Mouse (Mus musculus) thymus, adult 2 months (tissue): Measurements from ENCODE around the gene Pax1.

Experiments
- CTCF ChIP-seq: fragments of 200-500 bp; IDR thresholded peaks from 2 replicates; pipeline ENCODE4 v1.5.1; 2012; ENCODE audit warnings: mild to moderate bottlenecking, control low read depth, low read length, moderate library complexity, borderline replicate concordance; ENCODE audit not compliant: control insufficient read depth, poor library complexity, insufficient read depth; ENCODE audit errors: extremely low read depth
- POLR2A ChIP-seq: fragments of 200-500 bp; IDR thresholded peaks from 2 replicates; pipeline ENCODE4 v1.6.1; 2012; ENCODE audit warnings: mild to moderate bottlenecking, low read length, control low read depth, moderate library complexity; ENCODE audit not compliant: control insufficient read depth, poor library complexity, insufficient read depth; ENCODE audit errors: extremely low read depth

- TF ChIP-seq CTCF (no peak), POLR2A (no peak)
Observed at GRCm38 (mm10) chr2:147373667-147374007, 11.9 kb downstream of the Pax1 start.
